Mouse (Mus musculus): ENCODE measurements around the gene Lbh.

DNA sequence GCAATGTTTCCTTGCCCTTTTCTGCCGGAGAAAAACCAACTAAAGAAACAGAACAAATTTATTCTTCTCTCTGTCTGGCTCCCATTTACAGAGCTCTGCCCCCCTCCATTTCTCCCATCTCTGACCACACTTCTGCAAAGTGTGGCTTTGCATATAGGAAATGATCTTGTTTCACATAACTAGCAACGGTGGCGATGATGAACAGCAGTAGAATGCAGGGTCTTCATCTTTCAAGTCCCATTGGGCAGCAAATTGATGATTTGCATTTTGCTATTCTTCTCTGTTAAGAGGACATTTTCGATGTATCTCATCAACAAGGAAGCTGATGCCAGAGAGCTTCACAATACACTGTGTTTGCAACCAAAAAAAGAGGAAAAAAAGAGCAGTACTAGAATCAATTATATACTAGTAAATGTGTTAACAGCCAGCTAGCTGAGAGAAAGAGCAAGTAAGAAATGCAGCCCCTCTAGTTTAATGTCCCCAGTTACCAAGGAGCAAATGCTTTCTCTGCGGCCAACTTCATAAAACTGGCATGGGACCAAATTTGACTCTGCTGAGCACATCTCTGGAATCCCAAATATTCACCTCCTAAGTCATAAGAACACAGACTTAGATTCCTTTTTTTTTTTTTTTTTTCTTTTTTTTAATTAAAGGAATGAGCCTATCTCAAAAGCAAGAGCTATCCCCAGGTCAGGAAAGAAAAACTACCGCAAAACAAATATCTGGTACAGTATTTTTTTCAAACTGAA lies 29.2 kb downstream of the Lbh start:
- TF ChIP-seq CTCF (IDR thresholded peaks at IDR 0.05; ENCODE audit: borderline replicate concordance, insufficient read depth, low read length): no peak
- TF ChIP-seq POLR2A (IDR thresholded peaks at IDR 0.05; ENCODE audit: low read depth, low read length): no peak

Measured in embryonic fibroblast, embryonic 13.5 days (primary cell).